Mouse (Mus musculus) Muller cell, postnatal 12 days (primary cell): ENCODE data around the gene 3425401B19Rik.

Experiments used
- DNase-seq: peaks from one replicate; pipeline ENCODE4 v3.0.0-alpha.2; 2015; ENCODE audit errors: inconsistent ontology term

Gene 3425401B19Rik

DNA sequence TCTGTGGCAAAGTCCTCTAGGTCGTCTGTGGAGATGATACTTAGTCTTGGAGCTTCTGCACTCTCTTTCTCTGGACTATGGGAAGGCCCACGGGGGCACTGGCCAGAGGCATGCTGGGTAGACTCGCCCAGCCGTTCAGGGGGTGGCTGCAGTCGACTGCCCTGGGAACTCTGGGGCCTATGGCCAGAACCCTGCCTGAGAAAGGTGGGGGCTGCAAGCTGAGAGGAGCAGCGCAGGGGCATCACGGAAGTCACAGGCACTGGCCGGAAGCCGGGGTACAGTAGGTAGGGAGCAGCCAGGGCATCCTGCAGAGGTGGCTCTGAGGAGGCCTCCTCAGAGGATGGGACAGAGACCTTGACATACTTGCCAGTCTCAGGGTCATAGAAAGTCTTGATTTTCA, 25.3 kb downstream of the 3425401B19Rik start:
- DNase-seq, result no peak

DNA sequence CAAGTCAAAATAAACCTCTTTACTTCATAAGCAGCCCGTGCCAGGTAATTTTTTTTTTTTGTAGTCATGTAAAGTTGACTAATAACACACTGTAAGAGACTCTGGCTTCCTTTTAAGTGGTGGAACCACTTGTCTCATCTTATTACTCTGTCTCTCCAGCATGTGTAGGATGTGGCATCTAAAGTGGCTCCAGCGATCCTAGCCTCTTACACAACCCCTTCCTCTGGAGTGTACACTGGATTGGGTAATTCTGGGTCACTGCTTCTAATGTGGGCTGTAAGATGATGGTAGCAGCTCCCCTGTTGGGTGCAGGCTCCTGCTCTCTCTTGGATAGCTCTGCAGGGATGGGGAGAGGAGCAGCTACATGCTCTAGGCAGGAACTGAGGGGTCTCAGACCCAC, 46.6 kb downstream of the 3425401B19Rik start:
- no peak for DNase-seq

- no peak for DNase-seq
Measured at GRCm38 (mm10) chr14:32634015-32634682, 50.9 kb downstream of the 3425401B19Rik start.

DNA sequence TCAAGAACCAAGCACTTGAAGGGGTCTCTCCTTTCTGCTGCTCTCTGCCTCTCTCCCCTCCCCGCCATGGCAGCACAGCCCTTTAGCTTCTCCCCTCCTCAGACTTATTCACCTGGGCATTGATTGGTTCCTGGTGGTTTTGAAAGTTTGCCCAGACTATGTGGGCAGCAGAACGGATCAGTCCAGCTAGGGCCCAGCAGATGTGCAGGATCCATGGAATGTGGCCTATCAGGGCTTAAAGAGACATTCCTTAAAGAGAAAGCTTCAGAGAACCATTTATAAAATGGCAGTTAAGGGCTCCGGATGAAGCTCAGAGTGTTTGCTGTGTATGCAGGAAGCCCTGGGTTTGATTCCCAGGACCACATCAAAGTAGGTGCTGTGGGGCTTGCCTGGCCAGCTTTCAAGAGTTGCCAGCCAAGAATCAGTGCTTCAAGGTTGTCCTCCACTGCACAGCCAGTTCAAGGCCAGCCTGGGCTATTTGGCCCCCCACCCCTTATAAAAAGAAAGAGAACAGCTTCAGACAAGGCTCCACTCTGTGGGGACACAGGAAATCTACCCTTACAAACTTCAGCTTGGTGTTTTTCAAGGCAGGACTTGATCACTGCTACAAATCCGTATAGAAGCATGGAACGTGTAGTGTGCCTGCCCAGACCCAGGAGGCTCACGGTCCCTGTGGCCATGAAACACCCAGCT, 52.0 kb downstream of the 3425401B19Rik start:
- DNase-seq, result no peak

GRCm38 (mm10) chr14:32628584-32628983, 56.5 kb downstream of the 3425401B19Rik start:
- DNase-seq, result no peak

- no peak for DNase-seq
Measured at GRCm38 (mm10) chr14:32627271-32627670, 57.8 kb downstream of the 3425401B19Rik start.

- no peak for DNase-seq
Measured at GRCm38 (mm10) chr14:32624811-32625210, 60.3 kb downstream of the 3425401B19Rik start.

- no peak for DNase-seq
Measured at GRCm38 (mm10) chr14:32624245-32624644, 60.8 kb downstream of the 3425401B19Rik start.

- no peak for DNase-seq
Measured at GRCm38 (mm10) chr14:32617253-32617652, 67.8 kb downstream of the 3425401B19Rik start.

- DNase-seq, result no peak
Measured at GRCm38 (mm10) chr14:32609392-32609791, 75.7 kb downstream of the 3425401B19Rik start.
